Mouse (Mus musculus) neural tube, embryonic 14.5 days (tissue): ENCODE measurements around the gene Cfap20. TPM values are rescaled to one million over a fixed set of nuclear protein-coding genes. Genes with fewer than 3 reads are reported as not detected.

Experiments
- ATAC-seq: fragments of 200-750 bp; cut with Nextera tagmentation; 2 replicates; pipeline ENCODE4 v1.8.0; 2017; ENCODE audit warnings: low read depth, mild to moderate bottlenecking, moderate TSS enrichment, moderate library complexity
- H3K27ac ChIP-seq: fragments of 300-500 bp; sonication (generic); 2 replicates; pipeline ENCODE4 v1.5.1; 2014; ENCODE audit warnings: low read depth, mild to moderate bottlenecking, control low read depth, low read length, moderate library complexity, mixed read lengths
- H3K27me3 ChIP-seq: fragments of 300-500 bp; sonication (generic); 2 replicates; pipeline ENCODE4 v1.6.1; 2014; ENCODE audit warnings: low read length; ENCODE audit not compliant: control insufficient read depth, insufficient read depth
- H3K36me3 ChIP-seq: fragments of 300-500 bp; sonication (generic); 2 replicates; pipeline ENCODE4 v1.6.1; 2014; ENCODE audit warnings: low read length, mixed read lengths; ENCODE audit not compliant: control insufficient read depth, insufficient read depth
- H3K4me1 ChIP-seq: fragments of 300-500 bp; sonication (generic); 2 replicates; pipeline ENCODE4 v1.6.1; 2014; ENCODE audit warnings: low read length; ENCODE audit not compliant: control insufficient read depth, insufficient read depth
- H3K4me2 ChIP-seq: fragments of 300-500 bp; sonication (generic); 2 replicates; pipeline ENCODE4 v1.6.1; 2014; ENCODE audit warnings: mild to moderate bottlenecking, low read depth, low read length, control low read depth
- H3K4me3 ChIP-seq: fragments of 300-500 bp; sonication (generic); 2 replicates; pipeline ENCODE4 v1.5.1; 2014; ENCODE audit warnings: low read depth, low read length, control low read depth, mixed read lengths
- H3K9ac ChIP-seq: fragments of 300-500 bp; sonication (generic); replicated peaks from 2 replicates; pipeline ENCODE4 v1.6.1; 2014; ENCODE audit warnings: low read depth, mild to moderate bottlenecking, control low read depth, low read length, mixed read lengths
- H3K9me3 ChIP-seq: fragments of 300-500 bp; sonication (generic); 2 replicates; pipeline ENCODE4 v1.6.1; 2016; ENCODE audit warnings: low read length; ENCODE audit not compliant: control insufficient read depth
- WGBS: fragments of 180-500 bp; shearing (Covaris S2); extraction: QIAGEN DNeasy Blood & Tissue Kit; methylation state at CpG from one replicate; pipeline ENCODE4 v1.1.7; 2014; 5-methylcytosine and 5-hydroxymethylcytosine counted together
- polyA plus RNA-seq: library from polyadenylated mRNA; unstranded; fragments of >200 nt; fragmentation: Nextera tagmentation; extraction: Ambion mirVana; gene quantifications from 2 replicates; pipeline ENCODE4 v1.2.1, GENCODE M21; 2014

Cfap20 gene
- polyA plus RNA-seq, 1 experiment from 2014 or later: 133 TPM

DNA sequence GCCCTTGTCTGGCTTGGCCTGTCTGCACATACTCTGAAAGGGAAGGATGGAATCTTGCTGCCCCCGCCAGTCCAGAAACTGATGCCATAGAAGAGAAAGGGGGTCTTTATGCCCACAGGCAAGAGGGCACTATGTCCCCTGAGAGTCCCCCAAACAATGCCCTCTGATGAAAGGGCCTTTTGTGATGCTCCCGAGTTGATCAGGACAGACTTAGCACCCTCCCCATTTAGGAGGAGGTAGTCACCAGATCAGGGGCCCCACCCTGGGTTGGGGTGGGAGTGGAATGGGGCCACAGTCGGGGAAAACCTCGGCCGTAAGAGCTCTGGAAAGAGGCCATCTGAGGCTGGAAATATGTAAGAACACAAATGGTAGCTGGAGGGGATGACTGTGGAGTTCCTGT, 37.5 kb downstream of the Cfap20 start:
- Histone ChIP-seq H3K36me3 (no peaks in the 10 kb centered on the region), H3K4me1 (peaks cover 3% of the 10 kb centered on the region; the same call in 1 of the 2 replicates), H3K9me3 (no peaks in the 10 kb centered on the region), H3K4me3 (no peak overlapping the region), H3K27me3 (no peaks in the 10 kb centered on the region), H3K27ac (no peak overlapping the region), H3K4me2 (no peak overlapping the region), H3K9ac (no peak overlapping the region)
- 42% methylated on average over 5 of the region's 5 CpGs for WGBS
- peak; percentile 41; the same call in 1 of the 2 replicates for ATAC-seq

GRCm38 (mm10) chr8:95396752-95397151, 37.9 kb downstream of the Cfap20 start:
- no peak overlapping the region for H3K9ac ChIP-seq
- WGBS: 77% methylated on average over 11 of the region's 11 CpGs
- H3K4me2 ChIP-seq: no peak overlapping the region
- no peak; the same call in 1 of the 2 replicates for ATAC-seq
- no peak overlapping the region for H3K27ac ChIP-seq
- H3K36me3 ChIP-seq: no peaks in the 10 kb centered on the region
- no peaks in the 10 kb centered on the region for H3K27me3 ChIP-seq
- H3K4me1 ChIP-seq: peaks cover 3% of the 10 kb centered on the region; the same call in 1 of the 2 replicates
- H3K9me3 ChIP-seq: no peaks in the 10 kb centered on the region
- no peak overlapping the region for H3K4me3 ChIP-seq

- H3K4me1 ChIP-seq: peaks cover 3% of the 10 kb centered on the region; the same call in 1 of the 2 replicates
- 54% methylated on average over 8 of the region's 8 CpGs for WGBS
Measured at GRCm38 (mm10) chr8:95395186-95395918, 39.3 kb downstream of the Cfap20 start.

GRCm38 (mm10) chr8:95392604-95393003, 42.1 kb downstream of the Cfap20 start:
- Histone ChIP-seq H3K27me3 (no peaks in the 10 kb centered on the region), H3K9ac (no peak overlapping the region), H3K4me3 (no peak overlapping the region), H3K36me3 (no peaks in the 10 kb centered on the region), H3K9me3 (no peaks in the 10 kb centered on the region), H3K4me2 (no peak overlapping the region), H3K27ac (no peak overlapping the region), H3K4me1 (peaks cover 3% of the 10 kb centered on the region; the same call in 1 of the 2 replicates)
- no peak for ATAC-seq
- 77% methylated on average over 5 of the region's 5 CpGs for WGBS

More at GRCm38 (mm10) chr8:95395186-95395918, 39.3 kb downstream of the Cfap20 start:
- H3K27me3 ChIP-seq: no peaks in the 10 kb centered on the region
- no peak overlapping the region for H3K4me2 ChIP-seq
- no peak overlapping the region for H3K9ac ChIP-seq
- H3K4me3 ChIP-seq: no peak overlapping the region
- ATAC-seq: no peak
- H3K36me3 ChIP-seq: no peaks in the 10 kb centered on the region
- no peak overlapping the region for H3K27ac ChIP-seq
- H3K9me3 ChIP-seq: no peaks in the 10 kb centered on the region

- no peaks in the 10 kb centered on the region for H3K9me3 ChIP-seq
- 83% methylated on average over 7 of the region's 7 CpGs for WGBS
- H3K27me3 ChIP-seq: no peaks in the 10 kb centered on the region
- ATAC-seq: no peak
- H3K4me2 ChIP-seq: no peak overlapping the region
- no peaks in the 10 kb centered on the region for H3K4me1 ChIP-seq
- no peak overlapping the region for H3K9ac ChIP-seq
- no peaks in the 10 kb centered on the region for H3K36me3 ChIP-seq
- H3K4me3 ChIP-seq: no peak overlapping the region
- H3K27ac ChIP-seq: no peak overlapping the region
Measured at GRCm38 (mm10) chr8:95391101-95391500, 43.6 kb downstream of the Cfap20 start.

DNA sequence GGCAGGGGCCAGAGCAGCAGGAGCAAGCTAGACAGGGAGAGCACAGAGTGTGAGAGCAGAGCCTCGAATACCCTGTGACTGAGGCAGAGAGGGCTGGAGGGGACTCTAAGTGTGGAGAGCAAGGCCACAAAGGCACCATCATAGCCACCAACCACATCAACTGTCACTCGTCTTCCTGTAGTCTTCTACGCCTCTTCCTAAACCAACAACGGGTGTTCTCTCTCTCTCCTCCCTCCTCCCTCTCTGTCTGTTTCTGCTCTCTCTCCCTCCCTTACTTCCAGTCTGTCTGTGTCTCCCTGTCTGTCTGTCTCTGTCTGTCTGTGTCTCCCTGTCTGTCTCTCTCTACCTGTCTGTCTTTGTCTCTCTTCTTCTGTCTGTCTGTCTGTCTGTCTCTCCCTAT, 44.4 kb downstream of the Cfap20 start:
- H3K27me3 ChIP-seq: no peaks in the 10 kb centered on the region
- no peaks in the 10 kb centered on the region for H3K9me3 ChIP-seq
- H3K9ac ChIP-seq: no peak overlapping the region
- H3K27ac ChIP-seq: no peak overlapping the region
- WGBS: 68% methylated on average over 4 of the region's 4 CpGs
- no peak for ATAC-seq
- no peak overlapping the region for H3K4me3 ChIP-seq
- no peaks in the 10 kb centered on the region for H3K36me3 ChIP-seq
- no peak overlapping the region for H3K4me2 ChIP-seq
- H3K4me1 ChIP-seq: no peaks in the 10 kb centered on the region

DNA sequence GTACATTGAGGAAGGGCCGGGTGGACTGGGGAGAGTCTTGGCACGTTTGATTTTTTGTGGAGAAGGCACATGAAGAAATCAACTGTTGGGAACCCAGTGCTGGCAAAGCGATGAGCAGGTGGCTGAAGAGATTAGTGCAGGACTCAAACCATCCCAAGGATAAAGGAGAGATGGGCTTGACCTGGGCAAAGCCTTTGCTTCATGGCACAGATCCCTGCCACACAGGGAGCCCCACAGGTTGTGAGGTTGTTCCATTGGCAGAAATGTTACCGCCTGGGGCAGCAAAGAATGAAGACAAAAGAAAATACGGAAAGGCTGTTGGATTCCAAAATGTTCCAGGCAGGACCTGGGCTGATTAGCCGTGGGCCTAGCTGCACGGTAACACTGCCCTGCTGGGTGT, 46.7 kb downstream of the Cfap20 start:
- H3K4me3 ChIP-seq: no peak overlapping the region
- no peak overlapping the region for H3K9ac ChIP-seq
- no peak for ATAC-seq
- H3K9me3 ChIP-seq: no peaks in the 10 kb centered on the region
- H3K4me1 ChIP-seq: no peaks in the 10 kb centered on the region
- H3K36me3 ChIP-seq: no peaks in the 10 kb centered on the region
- no peak overlapping the region for H3K4me2 ChIP-seq
- H3K27ac ChIP-seq: no peak overlapping the region
- no peaks in the 10 kb centered on the region for H3K27me3 ChIP-seq
- 84% methylated on average over 7 of the region's 7 CpGs for WGBS

DNA sequence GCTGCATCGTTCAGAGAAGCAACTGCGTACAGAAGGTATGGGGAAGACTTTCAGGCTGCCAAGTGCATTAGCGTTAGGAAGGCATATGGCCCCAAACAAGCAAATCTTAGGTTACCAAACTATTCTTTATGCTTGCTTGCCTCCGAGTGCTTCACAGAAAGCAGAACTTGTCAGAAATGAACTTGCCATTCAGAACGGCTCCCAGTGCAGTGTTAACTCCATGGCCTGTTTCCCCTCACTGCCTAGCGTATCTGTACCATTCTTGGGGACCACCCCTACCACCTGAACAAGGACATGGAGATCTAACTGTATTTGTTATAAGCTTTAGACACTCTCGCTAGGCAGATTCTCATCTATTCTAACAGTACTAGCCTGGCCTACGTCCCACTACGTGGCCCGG, 47.4 kb downstream of the Cfap20 start:
- H3K27me3 ChIP-seq: no peaks in the 10 kb centered on the region
- H3K9me3 ChIP-seq: no peaks in the 10 kb centered on the region
- H3K9ac ChIP-seq: no peak overlapping the region
- 93% methylated on average over 10 of the region's 10 CpGs for WGBS
- no peak overlapping the region for H3K4me2 ChIP-seq
- H3K4me1 ChIP-seq: no peaks in the 10 kb centered on the region
- H3K4me3 ChIP-seq: no peak overlapping the region
- no peak for ATAC-seq
- no peaks in the 10 kb centered on the region for H3K36me3 ChIP-seq
- no peak overlapping the region for H3K27ac ChIP-seq

DNA sequence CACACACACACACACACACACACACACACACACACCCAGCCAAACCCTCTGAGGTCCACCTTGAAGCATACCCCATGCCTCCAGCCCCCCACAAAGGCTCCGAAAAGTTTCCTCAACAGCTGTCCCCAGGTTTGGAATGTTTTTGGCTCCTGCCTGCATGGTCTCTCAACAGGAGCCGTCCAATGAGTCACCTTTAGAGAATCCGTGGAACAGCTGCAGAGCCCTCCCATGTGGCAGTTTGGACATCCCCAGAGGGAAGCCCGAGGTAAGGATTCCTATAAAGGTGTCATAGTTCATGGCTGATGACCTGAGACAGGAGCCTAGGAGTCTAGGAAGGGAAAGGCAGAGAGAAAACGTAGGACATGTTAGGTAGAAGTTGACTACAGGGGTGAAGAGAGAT, 48.6 kb downstream of the Cfap20 start:
- no peak overlapping the region for H3K9ac ChIP-seq
- no peak for ATAC-seq
- H3K4me2 ChIP-seq: no peak overlapping the region
- no peaks in the 10 kb centered on the region for H3K9me3 ChIP-seq
- no peaks in the 10 kb centered on the region for H3K4me1 ChIP-seq
- no peak overlapping the region for H3K4me3 ChIP-seq
- no peaks in the 10 kb centered on the region for H3K27me3 ChIP-seq
- no peak overlapping the region for H3K27ac ChIP-seq
- WGBS: 83% methylated on average over 5 of the region's 5 CpGs
- no peaks in the 10 kb centered on the region for H3K36me3 ChIP-seq
